Mouse (Mus musculus): Measurements from ENCODE around the gene Scoc.

DNA sequence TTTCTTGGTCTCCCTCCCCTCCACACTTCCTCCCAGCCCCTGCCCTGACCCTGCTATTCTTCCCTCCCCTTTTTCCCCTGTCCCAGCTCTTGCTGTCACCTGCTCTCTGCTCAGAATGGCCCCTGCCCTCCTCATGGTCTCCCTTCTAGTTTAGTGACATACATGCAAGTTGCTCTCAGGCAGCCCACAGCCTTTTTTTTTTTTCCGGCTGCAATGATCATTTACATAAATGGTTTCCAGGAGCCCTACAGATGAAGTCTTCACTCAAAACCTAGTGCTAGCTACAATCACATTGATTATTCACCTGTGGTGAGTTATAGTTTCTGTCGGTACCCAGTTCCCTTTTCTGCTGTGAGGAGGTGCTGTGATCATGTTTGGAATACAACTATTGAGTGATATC lies 77.2 kb downstream of the Scoc start:
- no peak for TF ChIP-seq CTCF (IDR thresholded peaks at IDR 0.05; ENCODE audit: insufficient read depth, low read length)
- no peak for TF ChIP-seq POLR2A (IDR thresholded peaks at IDR 0.05; ENCODE audit: borderline replicate concordance, extremely low read depth, low read depth, low read length)

Measured in lung, adult 2 months (tissue).